Mouse (Mus musculus) kidney, embryonic 14.5 days (tissue): ENCODE measurements around the gene Focad. TPM values are rescaled to one million over a fixed set of nuclear protein-coding genes. Genes with fewer than 3 reads are reported as not detected.

Experiments
- ATAC-seq: fragments of 200-750 bp; cut with Nextera tagmentation; 2 replicates; pipeline ENCODE4 v1.8.0; 2017; ENCODE audit warnings: moderate number of reproducible peaks, mild to moderate bottlenecking, moderate TSS enrichment, moderate library complexity; ENCODE audit not compliant: low FRiP score, low TSS enrichment
- H3K27ac ChIP-seq: fragments of 300-500 bp; sonication (generic); 2 replicates; pipeline ENCODE4 v1.5.1; 2014; ENCODE audit warnings: low read depth, mild to moderate bottlenecking, low read length, moderate library complexity, mixed read lengths
- H3K27me3 ChIP-seq: fragments of 300-500 bp; sonication (generic); 2 replicates; pipeline ENCODE4 v1.6.1; 2014; ENCODE audit warnings: mild to moderate bottlenecking, low read length; ENCODE audit not compliant: control insufficient read depth, insufficient read depth
- H3K36me3 ChIP-seq: fragments of 300-500 bp; sonication (generic); 2 replicates; pipeline ENCODE4 v1.6.1; 2014; ENCODE audit warnings: low read length, mixed read lengths; ENCODE audit not compliant: control insufficient read depth, insufficient read depth
- H3K4me1 ChIP-seq: fragments of 300-500 bp; sonication (generic); 2 replicates; pipeline ENCODE4 v1.6.1; 2014; ENCODE audit warnings: low read length, mixed read lengths; ENCODE audit not compliant: control insufficient read depth, insufficient read depth
- H3K4me2 ChIP-seq: fragments of 300-500 bp; sonication (generic); replicated peaks from 2 replicates; pipeline ENCODE4 v1.6.1; 2014; ENCODE audit warnings: low read depth, mild to moderate bottlenecking, low read length
- H3K4me3 ChIP-seq: fragments of 300-500 bp; sonication (generic); 2 replicates; pipeline ENCODE4 v1.5.1; 2014; ENCODE audit warnings: mild to moderate bottlenecking, low read length
- H3K9ac ChIP-seq: fragments of 300-500 bp; sonication (generic); 2 replicates; pipeline ENCODE4 v1.6.1; 2014; ENCODE audit warnings: low read depth, mild to moderate bottlenecking, low read length, moderate library complexity
- H3K9me3 ChIP-seq: fragments of 300-500 bp; sonication (generic); 2 replicates; pipeline ENCODE4 v1.6.1; 2016; ENCODE audit warnings: low read length; ENCODE audit not compliant: control insufficient read depth
- WGBS: fragments of 180-500 bp; shearing (Covaris S2); extraction: QIAGEN DNeasy Blood & Tissue Kit; methylation state at CpG from one replicate; pipeline ENCODE4 v1.1.7; 2014; 5-methylcytosine and 5-hydroxymethylcytosine counted together
- polyA plus RNA-seq: library from polyadenylated mRNA; unstranded; fragments of >200 nt; fragmentation: Nextera tagmentation; extraction: Ambion mirVana; gene quantifications from 2 replicates; pipeline ENCODE4 v1.2.1, GENCODE M21; 2014

Gene Focad
- polyA plus RNA-seq, 1 experiment from 2014 or later = 19.5 TPM

DNA sequence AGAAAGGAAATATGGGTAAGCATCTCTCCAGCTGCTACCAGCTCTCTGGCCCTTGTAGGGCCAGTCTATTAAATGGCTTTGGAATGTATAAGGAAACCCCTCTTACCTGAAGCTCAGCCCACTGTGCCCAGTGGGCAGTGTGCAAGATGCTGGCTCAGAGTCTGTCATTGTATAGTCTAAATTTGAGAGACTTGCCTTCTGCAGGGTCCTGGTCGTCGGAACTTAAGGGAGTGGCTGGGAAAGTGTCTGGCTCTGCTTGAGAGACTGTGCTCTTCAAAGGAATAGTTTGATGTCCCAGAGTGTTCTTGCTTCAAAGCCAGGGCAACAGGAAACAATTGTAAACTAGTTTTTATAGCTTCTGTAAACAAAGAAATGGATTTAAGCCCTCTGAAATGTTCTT lies 41.5 kb downstream of the Focad start:
- no peak overlapping the region for H3K4me2 ChIP-seq
- H3K4me3 ChIP-seq = no peak overlapping the region
- no peak overlapping the region for H3K27ac ChIP-seq
- H3K4me1 ChIP-seq = no peaks in the 10 kb centered on the region
- no peak overlapping the region for H3K9ac ChIP-seq
- WGBS = 9% methylated on average over 2 of the region's 2 CpGs
- H3K36me3 ChIP-seq = no peaks in the 10 kb centered on the region
- H3K27me3 ChIP-seq = no peaks in the 10 kb centered on the region
- H3K9me3 ChIP-seq = no peaks in the 10 kb centered on the region
- no peak for ATAC-seq

DNA sequence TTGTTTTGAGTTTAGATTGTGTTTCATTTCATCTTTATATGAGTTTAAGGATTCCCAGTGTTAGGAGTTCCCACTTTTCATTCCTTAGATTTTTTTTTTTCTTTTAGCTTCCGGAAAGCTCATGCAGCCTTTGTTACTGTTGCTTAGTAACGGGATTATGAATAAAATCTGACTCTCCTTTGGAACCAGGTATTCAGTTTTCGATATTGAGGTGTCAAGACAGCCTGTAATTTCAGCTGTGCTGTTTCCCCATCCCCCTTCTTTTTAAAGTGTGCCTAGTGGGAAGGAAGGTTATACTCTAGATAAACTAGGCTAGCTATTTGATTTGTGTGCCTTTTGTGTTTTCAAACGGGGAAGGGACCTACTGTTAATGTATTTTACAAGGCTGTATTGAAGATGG lies 42.1 kb downstream of the Focad start:
- Histone ChIP-seq H3K4me1 (no peaks in the 10 kb centered on the region), H3K9ac (no peak overlapping the region), H3K9me3 (no peaks in the 10 kb centered on the region), H3K27me3 (no peaks in the 10 kb centered on the region), H3K27ac (no peak overlapping the region), H3K4me3 (no peak overlapping the region), H3K36me3 (no peaks in the 10 kb centered on the region), H3K4me2 (no peak overlapping the region)
- WGBS = 45% methylated on average over 4 of the region's 4 CpGs
- ATAC-seq = no peak

DNA sequence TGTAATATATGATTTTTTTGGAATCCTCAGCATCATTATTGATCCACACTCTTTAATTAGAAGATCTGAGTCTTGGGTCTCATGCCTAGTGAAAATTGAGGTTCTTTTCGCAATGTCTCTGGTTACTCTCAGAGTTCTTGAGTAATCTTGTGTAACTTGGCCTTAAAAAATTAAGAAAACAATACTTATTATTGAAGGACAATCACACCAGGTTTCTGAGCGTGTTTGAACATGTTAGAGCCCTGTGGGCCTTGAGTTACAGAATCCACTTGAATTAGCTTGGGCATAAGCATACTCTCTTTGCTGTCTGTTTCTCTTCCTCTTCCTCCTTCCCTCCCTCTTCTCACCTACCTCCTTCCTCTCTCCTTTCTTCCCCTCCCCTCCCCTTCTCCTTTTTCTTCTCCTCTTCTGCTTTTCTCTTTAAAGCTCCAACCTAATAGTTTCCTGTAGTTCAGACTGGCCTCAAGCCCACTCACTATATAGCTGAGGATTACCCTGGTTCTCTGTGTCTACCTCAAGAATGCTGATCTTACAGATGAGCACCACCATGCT lies 44.0 kb downstream of the Focad start:
- H3K36me3 ChIP-seq = no peaks in the 10 kb centered on the region
- no peak overlapping the region for H3K9ac ChIP-seq
- H3K27ac ChIP-seq = no peak overlapping the region
- H3K4me2 ChIP-seq = no peak overlapping the region
- no peaks in the 10 kb centered on the region for H3K4me1 ChIP-seq
- H3K9me3 ChIP-seq = no peaks in the 10 kb centered on the region
- no peak for ATAC-seq
- WGBS = 90% methylated on average over 2 of the region's 2 CpGs
- H3K4me3 ChIP-seq = no peak overlapping the region
- H3K27me3 ChIP-seq = no peaks in the 10 kb centered on the region

- Histone ChIP-seq H3K27me3 (no peaks in the 10 kb centered on the region), H3K27ac (no peak overlapping the region), H3K36me3 (no peaks in the 10 kb centered on the region), H3K9ac (no peak overlapping the region), H3K4me2 (no peak overlapping the region), H3K4me3 (no peak overlapping the region), H3K4me1 (no peaks in the 10 kb centered on the region), H3K9me3 (no peaks in the 10 kb centered on the region)
- 59% methylated on average over 1 of the region's 1 CpGs for WGBS
- no peak for ATAC-seq
These were observed 55.0 kb downstream of the Focad start for GRCm38 (mm10) chr4:88149462-88149861.

DNA sequence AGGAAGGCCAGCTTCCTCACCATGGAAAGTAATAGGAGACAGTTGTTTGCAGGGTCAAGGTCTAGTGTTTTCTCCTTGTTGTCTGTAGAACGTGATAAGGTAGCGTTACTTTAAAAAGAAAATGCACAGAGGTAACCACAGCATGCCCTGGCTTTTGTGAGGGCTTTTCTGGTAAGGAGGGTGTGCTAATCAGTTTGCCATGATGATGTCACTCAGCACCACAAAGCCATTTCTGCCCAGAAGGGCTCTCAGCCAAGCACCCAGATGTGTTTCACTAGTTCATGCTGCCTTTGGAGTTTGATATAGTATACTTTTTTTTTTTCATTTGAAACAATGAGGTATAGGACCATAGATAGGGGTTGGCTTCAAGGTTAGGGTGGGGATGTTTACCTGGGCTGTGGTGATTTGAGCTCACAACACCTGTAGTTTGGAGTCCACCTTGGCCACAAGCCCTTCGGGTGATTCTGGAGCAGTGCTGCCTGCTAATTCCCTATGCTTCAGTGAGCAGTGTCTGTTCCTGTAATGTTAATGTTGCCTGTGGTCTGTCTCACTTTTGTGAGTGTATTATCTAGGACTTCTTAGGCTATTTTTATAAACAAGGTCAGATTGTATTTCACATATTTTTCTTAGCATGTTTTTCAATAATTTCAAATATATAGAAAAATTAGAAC lies 61.2 kb downstream of the Focad start:
- 77% methylated on average over 3 of the region's 3 CpGs for WGBS
- Histone ChIP-seq H3K4me3 (no peak overlapping the region), H3K36me3 (no peaks in the 10 kb centered on the region), H3K27me3 (no peaks in the 10 kb centered on the region), H3K27ac (no peak overlapping the region), H3K9ac (no peak overlapping the region), H3K9me3 (no peaks in the 10 kb centered on the region), H3K4me2 (no peak overlapping the region), H3K4me1 (no peaks in the 10 kb centered on the region)
- ATAC-seq = no peak

GRCm38 (mm10) chr4:88156961-88157360 lies 62.5 kb downstream of the Focad start:
- Histone ChIP-seq H3K27ac (no peak overlapping the region), H3K4me3 (no peak overlapping the region), H3K4me1 (no peaks in the 10 kb centered on the region), H3K9ac (no peak overlapping the region), H3K9me3 (no peaks in the 10 kb centered on the region), H3K27me3 (no peaks in the 10 kb centered on the region), H3K36me3 (no peaks in the 10 kb centered on the region), H3K4me2 (no peak overlapping the region)
- no peak for ATAC-seq
- 85% methylated on average over 5 of the region's 5 CpGs for WGBS

GRCm38 (mm10) chr4:88157644-88158043 lies 63.2 kb downstream of the Focad start:
- WGBS = 89% methylated on average over 6 of the region's 6 CpGs
- no peak overlapping the region for H3K9ac ChIP-seq

GRCm38 (mm10) chr4:88159256-88159655 lies 64.8 kb downstream of the Focad start:
- no peak for ATAC-seq
- Histone ChIP-seq H3K9me3 (no peaks in the 10 kb centered on the region), H3K9ac (no peak overlapping the region), H3K4me1 (no peaks in the 10 kb centered on the region), H3K36me3 (no peaks in the 10 kb centered on the region), H3K4me2 (no peak overlapping the region), H3K27me3 (no peaks in the 10 kb centered on the region), H3K4me3 (no peak overlapping the region), H3K27ac (no peak overlapping the region)
- 88% methylated on average over 5 of the region's 5 CpGs for WGBS

More at GRCm38 (mm10) chr4:88157644-88158043, 63.2 kb downstream of the Focad start:
- Histone ChIP-seq H3K4me2 (no peak overlapping the region), H3K4me1 (no peaks in the 10 kb centered on the region), H3K27me3 (no peaks in the 10 kb centered on the region), H3K9me3 (no peaks in the 10 kb centered on the region), H3K4me3 (no peak overlapping the region), H3K27ac (no peak overlapping the region), H3K36me3 (no peaks in the 10 kb centered on the region)
- no peak for ATAC-seq

GRCm38 (mm10) chr4:88159700-88160099 lies 65.3 kb downstream of the Focad start:
- Histone ChIP-seq H3K36me3 (no peaks in the 10 kb centered on the region), H3K9me3 (no peaks in the 10 kb centered on the region), H3K4me2 (no peak overlapping the region), H3K9ac (no peak overlapping the region), H3K4me3 (no peak overlapping the region), H3K27ac (no peak overlapping the region), H3K4me1 (no peaks in the 10 kb centered on the region), H3K27me3 (no peaks in the 10 kb centered on the region)
- WGBS = 71% methylated on average over 6 of the region's 6 CpGs
- no peak for ATAC-seq
